Mouse (Mus musculus) stomach, postnatal 0 days (tissue): ENCODE results near the gene 4930432M17Rik. TPM values are rescaled to one million over a fixed set of nuclear protein-coding genes. Genes with fewer than 3 reads are reported as not detected.

Experiments used
- ATAC-seq: fragments of 200-750 bp; cut with Nextera tagmentation; 2 replicates; pipeline ENCODE4 v1.8.0; 2017; ENCODE audit not compliant: low FRiP score, low TSS enrichment
- DNase-seq: peaks from one replicate; pipeline ENCODE4 v3.0.0-alpha.2; 2016; ENCODE audit warnings: low spot score
- H3K27ac ChIP-seq: fragments of 300-500 bp; sonication (generic); replicated peaks from 2 replicates; pipeline ENCODE4 v1.5.1; 2014; ENCODE audit warnings: mild to moderate bottlenecking, control low read depth
- H3K27me3 ChIP-seq: fragments of 300-500 bp; sonication (generic); 2 replicates; pipeline ENCODE4 v1.6.1; 2014; ENCODE audit warnings: low read length; ENCODE audit not compliant: control insufficient read depth, insufficient read depth
- H3K36me3 ChIP-seq: fragments of 300-500 bp; sonication (generic); 2 replicates; pipeline ENCODE4 v1.6.1; 2014; ENCODE audit warnings: low read length, mixed read lengths; ENCODE audit not compliant: control insufficient read depth, insufficient read depth
- H3K4me1 ChIP-seq: fragments of 300-500 bp; sonication (generic); replicated peaks from 2 replicates; pipeline ENCODE4 v1.6.1; 2014; ENCODE audit warnings: antibody characterized with exemption; ENCODE audit not compliant: control insufficient read depth, insufficient read depth
- H3K4me2 ChIP-seq: fragments of 300-500 bp; sonication (generic); replicated peaks from 2 replicates; pipeline ENCODE4 v1.6.1; 2014; ENCODE audit warnings: low read depth, mild to moderate bottlenecking, control low read depth, moderate library complexity
- H3K4me3 ChIP-seq: fragments of 300-500 bp; sonication (generic); 2 replicates; pipeline ENCODE4 v1.5.1; 2014; ENCODE audit warnings: low read depth, low read length, control low read depth
- H3K9ac ChIP-seq: fragments of 300-500 bp; sonication (generic); 2 replicates; pipeline ENCODE4 v1.6.1; 2014; ENCODE audit warnings: mild to moderate bottlenecking, low read length, control low read depth, mixed read lengths
- H3K9me3 ChIP-seq: fragments of 300-500 bp; sonication (generic); 2 replicates; pipeline ENCODE4 v1.6.1; 2016; ENCODE audit warnings: low read length; ENCODE audit not compliant: control insufficient read depth
- CTCF ChIP-seq: IDR thresholded peaks from 2 replicates; pipeline ENCODE4 v1.5.1; 2016; ENCODE audit warnings: antibody characterized with exemption, low read depth, mild to moderate bottlenecking, moderate library complexity
- EP300 ChIP-seq: optimal IDR thresholded peaks from 2 replicates; pipeline ENCODE3; 2016; ENCODE audit warnings: antibody characterized with exemption
- WGBS: fragments of 180-500 bp; shearing (Covaris S2); extraction: QIAGEN DNeasy Blood & Tissue Kit; methylation state at CpG from one replicate; pipeline ENCODE4 v1.1.7; 2014; 5-methylcytosine and 5-hydroxymethylcytosine counted together
- polyA plus RNA-seq: library from polyadenylated mRNA; unstranded; fragments of >200 nt; fragmentation: Nextera tagmentation; extraction: Ambion mirVana; gene quantifications from 2 replicates; pipeline ENCODE4 v1.2.1, GENCODE M21; 2015

4930432M17Rik gene
- polyA plus RNA-seq, 1 experiment from 2014 or later: not detected

GRCm38 (mm10) chr3:121643236-121643635 lies 27.3 kb upstream of the 4930432M17Rik start:
- 57% methylated on average over 8 of the region's 8 CpGs for WGBS
- no peaks in the 10 kb centered on the region for H3K9me3 ChIP-seq
- DNase-seq (no peak), ATAC-seq (no peak)
- H3K36me3 ChIP-seq: no peaks in the 10 kb centered on the region
- H3K4me2 ChIP-seq: no peak overlapping the region
- TF ChIP-seq EP300 (no peak), CTCF (no peak)
- H3K9ac ChIP-seq: no peak overlapping the region
- no peak overlapping the region; the same call in 1 of the 2 replicates for H3K27ac ChIP-seq
- no peaks in the 10 kb centered on the region for H3K27me3 ChIP-seq
- H3K4me3 ChIP-seq: no peak overlapping the region
- peaks cover 11% of the 10 kb centered on the region; the same call in 1 of the 2 replicates for H3K4me1 ChIP-seq

- Histone ChIP-seq H3K9me3 (no peaks in the 10 kb centered on the region), H3K4me3 (no peak overlapping the region), H3K27me3 (no peaks in the 10 kb centered on the region), H3K4me1 (peaks cover 11% of the 10 kb centered on the region; the same call in 1 of the 2 replicates), H3K27ac (peak overlapping the region; percentile 86), H3K4me2 (no peak overlapping the region), H3K36me3 (no peaks in the 10 kb centered on the region), H3K9ac (no peak overlapping the region)
- WGBS: 44% methylated on average over 7 of the region's 7 CpGs
- ATAC-seq (no peak), DNase-seq (no peak)
- no peak for TF ChIP-seq EP300
- TF ChIP-seq CTCF: no peak
Measured at GRCm38 (mm10) chr3:121645447-121645846, 25.1 kb upstream of the 4930432M17Rik start.

GRCm38 (mm10) chr3:121646364-121647048 lies 24.1 kb upstream of the 4930432M17Rik start:
- Histone ChIP-seq H3K4me2 (no peak overlapping the region), H3K4me1 (peaks cover 11% of the 10 kb centered on the region; the same call in 1 of the 2 replicates), H3K27ac (peak overlapping the region; percentile 86), H3K36me3 (no peaks in the 10 kb centered on the region), H3K4me3 (no peak overlapping the region), H3K9me3 (no peaks in the 10 kb centered on the region), H3K27me3 (no peaks in the 10 kb centered on the region), H3K9ac (0 out of 2 replicates have a peak overlapping the region, but pooled peaks have one; percentile 8)
- peak; percentile 90 for ATAC-seq
- TF ChIP-seq CTCF: no peak
- no peak for TF ChIP-seq EP300
- peak; percentile 79 for DNase-seq
- WGBS: 26% methylated on average over 9 of the region's 9 CpGs

- no peaks in the 10 kb centered on the region for H3K36me3 ChIP-seq
- H3K27me3 ChIP-seq: no peaks in the 10 kb centered on the region
- no peaks in the 10 kb centered on the region for H3K9me3 ChIP-seq
- no peak for DNase-seq
- H3K4me1 ChIP-seq: peaks cover 11% of the 10 kb centered on the region; the same call in 1 of the 2 replicates
- no peak overlapping the region for H3K4me3 ChIP-seq
- H3K4me2 ChIP-seq: no peak overlapping the region
- no peak overlapping the region for H3K9ac ChIP-seq
- H3K27ac ChIP-seq: no peak overlapping the region
- ATAC-seq: no peak
- WGBS: 88% methylated on average over 8 of the region's 8 CpGs
- TF ChIP-seq CTCF (no peak), EP300 (no peak)
Measured at GRCm38 (mm10) chr3:121648238-121648778, 22.3 kb upstream of the 4930432M17Rik start.

- Histone ChIP-seq H3K9ac (peak overlapping the region; percentile 35), H3K4me3 (no peak overlapping the region), H3K27ac (peak overlapping the region; percentile 79), H3K36me3 (no peaks in the 10 kb centered on the region), H3K27me3 (no peaks in the 10 kb centered on the region), H3K4me2 (no peak overlapping the region), H3K9me3 (no peaks in the 10 kb centered on the region), H3K4me1 (peaks cover 11% of the 10 kb centered on the region; the same call in 1 of the 2 replicates)
- no peak for TF ChIP-seq CTCF
- TF ChIP-seq EP300: peak; percentile 18
- DNase-seq: peak; percentile 73
- peak; percentile 68 for ATAC-seq
- 19% methylated on average over 10 of the region's 10 CpGs for WGBS
Measured at GRCm38 (mm10) chr3:121650052-121650671, 20.4 kb upstream of the 4930432M17Rik start.

GRCm38 (mm10) chr3:121651710-121652109 lies 18.9 kb upstream of the 4930432M17Rik start:
- Histone ChIP-seq H3K9ac (no peak overlapping the region), H3K9me3 (no peaks in the 10 kb centered on the region), H3K4me2 (no peak overlapping the region), H3K36me3 (no peaks in the 10 kb centered on the region), H3K4me3 (no peak overlapping the region), H3K27ac (no peak overlapping the region), H3K4me1 (peaks cover 3% of the 10 kb centered on the region; the same call in 1 of the 2 replicates), H3K27me3 (no peaks in the 10 kb centered on the region)
- ATAC-seq (no peak), DNase-seq (no peak)
- no peak for TF ChIP-seq CTCF
- TF ChIP-seq EP300: no peak
- 64% methylated on average over 3 of the region's 3 CpGs for WGBS
